In genomic region chr16:32246351-32246791, GRCm38 (mm10) we compare ENCODE assay signal across 8 mouse cellular contexts. TPM values are rescaled to one million over a fixed set of nuclear protein-coding genes. Genes with fewer than 3 reads are reported as not detected.
DNase-seq lines count a peak whose midpoint lies in the region; ATAC-seq lines count a peak whose summit lies in the region.

No protein-coding gene starts in this region.

- under 1% methylated on average over 39 of the region's 41 CpGs for WGBS in heart, embryonic 10.5 days
- WGBS in kidney, embryonic 15.5 days, result 0% methylated on average over 41 of the region's 41 CpGs
- WGBS in liver, embryonic 16.5 days (ENCODE audit: insufficient replicate concordance), result under 1% methylated on average over 35 of the region's 41 CpGs
- 2% methylated on average over 40 of the region's 41 CpGs for WGBS in neural tube, embryonic 15.5 days

- no peaks in the 10 kb centered on the region for H3K9me3 ChIP-seq in heart, embryonic 10.5 days
- H3K9me3 ChIP-seq in kidney, embryonic 15.5 days (replicated peaks), result no peaks in the 10 kb centered on the region
- H3K9me3 ChIP-seq in liver, embryonic 16.5 days (replicated peaks; ENCODE audit: control insufficient read depth, low read length), result no peaks in the 10 kb centered on the region
- no peaks in the 10 kb centered on the region for H3K9me3 ChIP-seq in neural tube, embryonic 15.5 days (replicated peaks)

- DNase-seq in CD8-positive naive resting alpha-beta T cell, adult 2 months (ENCODE audit: low read depth in 2 of 2, low spot score in 2 of 2), result peak; percentile 31 to 32
- DNase-seq in adrenal gland, adult 8-10 months, result peak; percentile 45
- peak; percentile 34 for DNase-seq in embryo, embryonic 11.5 days (ENCODE audit: low read depth, low spot score)
- peak; percentile 86 for DNase-seq in heart, embryonic 10.5 days (ENCODE audit: low spot score)
- peak; percentile 64 for DNase-seq in thymus, postnatal 14 days

- H3K4me2 ChIP-seq in kidney, embryonic 15.5 days, result peak overlapping the region; percentile 75
- peak overlapping the region; percentile 71 for H3K4me2 ChIP-seq in liver, embryonic 16.5 days (ENCODE audit: low read depth, low read length)
- H3K4me2 ChIP-seq in neural tube, embryonic 15.5 days, result peak overlapping the region; percentile 80

- peak; percentile 52; the same call in 1 of the 2 replicates for ATAC-seq in kidney, embryonic 15.5 days (replicated peaks; ENCODE audit: low FRiP score)
- ATAC-seq in liver, embryonic 16.5 days (ENCODE audit: low read depth), result peak; percentile 20
- ATAC-seq in neural tube, embryonic 15.5 days (ENCODE audit: low FRiP score), result peak; percentile 70

- H3K27me3 ChIP-seq in heart, embryonic 10.5 days (ENCODE audit: insufficient read depth, poor library complexity, severe bottlenecking), result no peaks in the 10 kb centered on the region
- no peaks in the 10 kb centered on the region for H3K27me3 ChIP-seq in kidney, embryonic 15.5 days
- H3K27me3 ChIP-seq in liver, embryonic 16.5 days (ENCODE audit: control insufficient read depth, insufficient read depth, low read depth, low read length), result no peaks in the 10 kb centered on the region
- H3K27me3 ChIP-seq in neural tube, embryonic 15.5 days (replicated peaks), result no peaks in the 10 kb centered on the region

- H3K9ac ChIP-seq in kidney, embryonic 15.5 days, result peak overlapping the region; percentile 88
- peak overlapping the region; percentile 98 for H3K9ac ChIP-seq in liver, embryonic 16.5 days (ENCODE audit: low read depth, low read length)
- H3K9ac ChIP-seq in neural tube, embryonic 15.5 days (replicated peaks), result peak overlapping the region; percentile 92

- H3K27ac ChIP-seq in heart, embryonic 10.5 days, result peak overlapping the region; percentile 97
- H3K27ac ChIP-seq in kidney, embryonic 15.5 days, result peak overlapping the region; percentile 93
- peak overlapping the region; percentile 96 for H3K27ac ChIP-seq in liver, embryonic 16.5 days (ENCODE audit: low read length)
- H3K27ac ChIP-seq in neural tube, embryonic 15.5 days (replicated peaks), result peak overlapping the region; percentile 94

- peaks cover 30% of the 10 kb centered on the region for H3K4me1 ChIP-seq in heart, embryonic 10.5 days
- H3K4me1 ChIP-seq in kidney, embryonic 15.5 days, result peaks cover 28% of the 10 kb centered on the region
- H3K4me1 ChIP-seq in liver, embryonic 16.5 days (ENCODE audit: control insufficient read depth, low read depth, low read length), result peaks cover 21% of the 10 kb centered on the region
- peaks cover 32% of the 10 kb centered on the region for H3K4me1 ChIP-seq in neural tube, embryonic 15.5 days

- H3K4me3 ChIP-seq in heart, embryonic 10.5 days, result peak overlapping the region; percentile 95
- H3K4me3 ChIP-seq in kidney, embryonic 15.5 days (replicated peaks), result peak overlapping the region; percentile 78
- H3K4me3 ChIP-seq in liver, embryonic 16.5 days (ENCODE audit: low read depth, low read length), result peak overlapping the region; percentile 93
- H3K4me3 ChIP-seq in neural tube, embryonic 15.5 days (replicated peaks), result peak overlapping the region; percentile 94

- no peaks in the 10 kb centered on the region for H3K36me3 ChIP-seq in heart, embryonic 10.5 days
- no peaks in the 10 kb centered on the region for H3K36me3 ChIP-seq in kidney, embryonic 15.5 days
- H3K36me3 ChIP-seq in liver, embryonic 16.5 days (ENCODE audit: control insufficient read depth, insufficient read depth), result no peaks in the 10 kb centered on the region; the same call in 1 of the 2 replicates
- no peaks in the 10 kb centered on the region for H3K36me3 ChIP-seq in neural tube, embryonic 15.5 days

RNA-seq across cellular contexts. Expression of gene Fbxo45, which starts 0.6 kb away (rescaled TPM):
- 10 to 100 TPM; 16.8 to 20.1 (median 19.2) TPM for total RNA-seq in adrenal gland, adult 8-10 months (2022)
- polyA plus RNA-seq in heart, embryonic 10.5 days (2016; fragmentation: Nextera tagmentation; extraction: Ambion mirVana), result 8.6 and 11.1 TPM in 2 replicates
- polyA plus RNA-seq in kidney, embryonic 15.5 days (2015; fragmentation: Nextera tagmentation; extraction: Ambion mirVana), result 10.4 and 11.2 TPM in 2 replicates
- polyA plus RNA-seq in liver, embryonic 16.5 days (2015; fragmentation: Nextera tagmentation; extraction: Ambion mirVana), result 1.5 and 1.6 TPM in 2 replicates
- 13.8 and 17.9 TPM in 2 replicates for polyA plus RNA-seq in neural tube, embryonic 15.5 days (2015; fragmentation: Nextera tagmentation; extraction: Ambion mirVana)

RNA-seq across cellular contexts. Expression of gene Wdr53, which starts 0.7 kb away (rescaled TPM):
- total RNA-seq in adrenal gland, adult 8-10 months (2022), result 10 to 100 TPM; 13.0 to 17.8 (median 14.9) TPM
- polyA plus RNA-seq in heart, embryonic 10.5 days (2016; fragmentation: Nextera tagmentation; extraction: Ambion mirVana), result 11.6 and 14.8 TPM in 2 replicates
- polyA plus RNA-seq in kidney, embryonic 15.5 days (2015; fragmentation: Nextera tagmentation; extraction: Ambion mirVana), result 19.3 and 19.5 TPM in 2 replicates
- 9.8 and 11.4 TPM in 2 replicates for polyA plus RNA-seq in liver, embryonic 16.5 days (2015; fragmentation: Nextera tagmentation; extraction: Ambion mirVana)
- polyA plus RNA-seq in neural tube, embryonic 15.5 days (2015; fragmentation: Nextera tagmentation; extraction: Ambion mirVana), result 13.6 and 14.8 TPM in 2 replicates

RNA-seq across cellular contexts. Expression of gene Smco1, which starts 24.9 kb away (rescaled TPM):
- total RNA-seq in adrenal gland, adult 8-10 months (2022), result not detected
- 0.14 TPM in 1 of 2 replicates, not detected in the other for polyA plus RNA-seq in heart, embryonic 10.5 days (2016; fragmentation: Nextera tagmentation; extraction: Ambion mirVana)
- polyA plus RNA-seq in kidney, embryonic 15.5 days (2015; fragmentation: Nextera tagmentation; extraction: Ambion mirVana), result not detected in 2 replicates
- not detected in 2 replicates for polyA plus RNA-seq in liver, embryonic 16.5 days (2015; fragmentation: Nextera tagmentation; extraction: Ambion mirVana)
- not detected in 2 replicates for polyA plus RNA-seq in neural tube, embryonic 15.5 days (2015; fragmentation: Nextera tagmentation; extraction: Ambion mirVana)

RNA-seq across cellular contexts. Expression of gene Rnf168, which starts 30.9 kb away (rescaled TPM):
- total RNA-seq in adrenal gland, adult 8-10 months (2022), result 10 to 100 TPM; 24.5 to 30.2 (median 26.0) TPM
- 22.0 and 24.4 TPM in 2 replicates for polyA plus RNA-seq in heart, embryonic 10.5 days (2016; fragmentation: Nextera tagmentation; extraction: Ambion mirVana)
- 31.2 and 31.5 TPM in 2 replicates for polyA plus RNA-seq in kidney, embryonic 15.5 days (2015; fragmentation: Nextera tagmentation; extraction: Ambion mirVana)
- 10.9 and 11.9 TPM in 2 replicates for polyA plus RNA-seq in liver, embryonic 16.5 days (2015; fragmentation: Nextera tagmentation; extraction: Ambion mirVana)
- 25.5 and 28.9 TPM in 2 replicates for polyA plus RNA-seq in neural tube, embryonic 15.5 days (2015; fragmentation: Nextera tagmentation; extraction: Ambion mirVana)

Comparison
In these comparisons a context has a peak if more than half of its experiments do, and no peak if none do; other contexts are left out.
1. Peak in every context shown above with its lines: DNase-seq, ATAC-seq, H3K4me3 ChIP-seq and H3K27ac ChIP-seq.
2. DNase-seq: peak in every context shown above with its lines; median percentile 86 in heart, embryonic 10.5 days; 64 in thymus, postnatal 14 days; 45 in adrenal gland, adult 8-10 months; 34 in embryo, embryonic 11.5 days; 32 in CD8-positive naive resting alpha-beta T cell, adult 2 months.
3. ATAC-seq: peak in every context shown above with its lines; median percentile 70 in neural tube, embryonic 15.5 days; 52 in kidney, embryonic 15.5 days; 20 in liver, embryonic 16.5 days.